Mouse (Mus musculus) forelimb bud, embryonic 11.5 days (tissue): ENCODE data around the gene Gm10428.
"Not testable (repeated sequence)": the region's sequence is repeated elsewhere in the genome, so short reads cannot be mapped to it uniquely, and the experiment has no call there.

ENCODE experiments used
- DNase-seq: peaks from one replicate; pipeline ENCODE4 v3.0.0-alpha.2; 2012; ENCODE audit warnings: low read depth, low spot score

Gene Gm10428

GRCm38 (mm10) chr11:62752780-62753179 lies at the start of gene Gm10428:
TSS of gene Gm10428 (plus strand) at chr11:62753100.
- DNase-seq: no peak

- DNase-seq: no peak
These were observed 46.8 kb upstream of the Gm10428 start for GRCm38 (mm10) chr11:62706141-62706540.

DNA sequence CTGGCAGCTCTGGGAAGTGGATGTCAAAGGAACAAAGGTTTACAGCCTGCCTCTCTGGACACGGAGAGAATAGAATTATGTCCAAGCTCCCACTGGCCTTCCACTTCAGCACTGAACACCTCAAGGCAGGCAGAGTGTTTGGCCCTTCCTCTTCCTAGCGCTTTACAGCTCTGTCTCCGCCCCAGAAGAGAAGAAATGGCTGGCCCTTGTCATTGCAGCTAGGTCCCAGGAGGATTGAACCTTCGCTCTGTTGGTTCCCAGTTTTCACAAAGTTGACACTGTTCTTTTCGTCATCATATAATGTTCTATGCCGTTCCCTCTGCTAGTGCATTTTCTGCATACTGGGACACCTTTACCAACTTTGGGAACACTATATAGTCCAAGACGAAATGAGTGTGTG lies 44.6 kb upstream of the Gm10428 start:
- no peak for DNase-seq

DNA sequence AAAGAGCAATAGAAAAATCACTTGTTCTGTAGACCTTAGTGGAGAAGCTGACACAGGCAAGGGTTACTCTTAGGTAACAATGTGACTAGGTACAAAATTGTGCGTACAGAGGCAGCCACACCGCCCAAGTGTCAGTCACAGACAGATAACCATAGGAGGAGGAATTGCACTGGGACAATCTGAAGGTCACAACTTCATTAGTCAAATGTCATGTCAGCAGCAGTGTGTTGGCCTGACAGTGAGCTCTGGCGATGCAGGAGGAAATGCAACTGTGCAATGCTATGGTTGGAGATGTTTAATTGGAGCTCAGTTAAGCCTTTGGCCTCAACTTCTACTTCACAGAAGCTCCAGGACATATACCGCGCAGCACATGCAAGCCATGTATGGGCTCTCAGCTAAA lies 42.2 kb upstream of the Gm10428 start:
- DNase-seq: no peak

DNA sequence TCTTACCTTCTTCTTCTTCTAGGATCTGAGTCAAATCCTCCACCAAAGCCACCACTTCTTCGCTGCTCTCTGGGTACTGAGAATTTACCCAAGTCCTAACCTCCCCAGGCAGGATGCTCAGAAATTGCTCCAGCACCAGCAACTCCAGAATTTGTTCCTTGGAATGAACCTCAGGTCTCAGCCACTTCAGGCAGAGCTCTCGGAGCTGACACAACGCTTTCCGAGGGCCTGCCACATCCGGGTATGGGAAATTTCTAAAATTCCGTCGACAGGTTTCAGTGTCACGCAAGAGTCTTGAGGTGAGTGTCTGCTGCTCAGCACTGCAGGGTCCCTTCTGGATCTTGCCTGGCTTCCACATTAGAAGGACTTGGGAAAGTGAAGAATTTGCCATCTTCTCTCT lies 24.6 kb upstream of the Gm10428 start:
- no peak for DNase-seq

- peak; percentile 94 for DNase-seq
These were observed 21.4 kb upstream of the Gm10428 start, which contains the start of gene Zfp287 for GRCm38 (mm10) chr11:62731311-62732021. TSS of gene Zfp287 (minus strand) at chr11:62731905.

DNA sequence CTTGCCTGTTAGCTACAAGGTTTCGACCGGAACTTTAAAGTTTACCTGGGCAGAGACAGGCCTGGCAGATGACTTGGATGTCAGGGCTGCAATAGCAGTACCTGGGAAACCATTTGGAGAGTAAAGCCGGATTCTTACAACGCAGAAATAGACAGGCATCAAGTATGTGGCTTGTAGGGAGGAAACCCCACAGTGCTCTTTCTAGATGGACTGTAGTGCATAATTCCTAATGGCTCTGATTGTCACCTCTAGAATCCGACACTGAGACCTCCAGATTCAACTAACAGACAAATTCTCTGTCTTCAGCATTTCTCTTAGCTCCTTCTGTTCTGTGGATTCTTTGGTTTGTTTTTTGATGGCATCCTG lies 20.9 kb upstream of the Gm10428 start:
- no peak for DNase-seq

DNA sequence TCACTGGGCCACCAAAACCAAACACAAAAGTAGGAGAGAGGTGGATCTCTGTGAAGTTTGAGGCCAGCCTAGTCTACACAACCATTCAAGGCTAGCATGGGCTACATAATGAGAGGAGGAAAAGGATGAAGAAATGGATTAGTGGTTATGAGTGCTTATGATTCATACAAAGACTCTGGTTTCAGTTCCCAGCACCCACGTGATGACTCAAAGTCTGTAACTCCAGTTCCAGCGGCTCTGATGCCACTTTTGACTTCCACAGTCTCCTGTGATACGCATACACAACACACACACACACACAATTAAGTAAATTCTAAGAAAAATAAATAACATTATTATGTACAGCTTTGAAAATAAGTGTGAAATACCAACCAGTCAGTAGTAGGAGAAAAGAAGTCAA lies 20.2 kb upstream of the Gm10428 start:
- no peak for DNase-seq

GRCm38 (mm10) chr11:62741186-62741585 lies 11.7 kb upstream of the Gm10428 start:
- DNase-seq: no peak

DNA sequence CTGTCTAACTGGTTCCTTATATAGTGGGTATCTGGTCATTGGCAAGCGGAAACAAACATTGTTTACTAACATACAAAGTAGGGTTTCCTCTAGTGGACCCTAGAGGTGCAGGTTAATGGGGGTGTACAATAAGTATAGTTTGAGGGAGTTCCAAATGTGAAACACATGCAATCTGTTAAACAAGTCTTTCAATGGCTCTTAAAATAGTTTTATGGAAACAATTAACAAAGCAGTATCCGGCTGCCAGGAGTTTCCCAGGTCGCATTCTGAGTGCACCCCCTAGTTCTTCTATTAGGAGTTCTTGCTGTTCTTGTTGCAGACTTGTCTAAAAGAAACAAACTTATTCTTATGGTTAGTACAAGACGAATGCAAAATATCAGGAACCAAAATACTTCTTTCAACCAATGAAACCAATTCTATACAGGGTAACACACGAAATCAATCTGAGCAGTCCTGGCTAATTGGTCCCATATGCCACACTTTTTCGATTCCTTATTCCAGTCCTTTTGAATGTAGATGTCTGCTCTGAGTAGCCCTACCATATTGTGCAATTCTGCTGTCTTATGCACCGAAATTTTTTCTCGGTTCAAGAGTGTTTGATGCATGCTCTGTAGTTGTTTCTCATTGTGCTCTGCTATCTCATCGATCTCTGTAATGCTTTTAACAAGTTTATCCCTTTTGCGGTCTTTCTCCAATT lies 10.5 kb upstream of the Gm10428 start:
- peak; percentile 70 for DNase-seq

DNA sequence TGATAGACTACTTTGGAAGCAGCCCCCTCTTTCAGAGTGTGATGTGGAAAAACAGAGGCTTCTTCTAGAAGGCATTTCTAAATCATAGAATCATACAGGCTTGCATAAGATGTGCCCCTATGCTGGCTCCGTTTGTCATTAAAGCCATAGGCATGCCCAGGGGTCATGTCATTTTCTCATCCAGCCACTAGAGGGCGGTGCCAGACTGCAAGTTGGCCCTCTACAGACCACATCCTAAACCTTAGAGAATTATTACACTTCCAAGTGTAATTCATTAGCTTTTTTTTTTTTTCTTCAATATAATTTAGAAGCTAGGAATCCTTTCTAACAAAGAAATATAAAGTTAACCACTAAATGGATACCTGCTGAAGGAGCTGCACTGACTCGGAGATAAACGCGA lies 8.8 kb upstream of the Gm10428 start:
- peak; percentile 66 for DNase-seq

DNA sequence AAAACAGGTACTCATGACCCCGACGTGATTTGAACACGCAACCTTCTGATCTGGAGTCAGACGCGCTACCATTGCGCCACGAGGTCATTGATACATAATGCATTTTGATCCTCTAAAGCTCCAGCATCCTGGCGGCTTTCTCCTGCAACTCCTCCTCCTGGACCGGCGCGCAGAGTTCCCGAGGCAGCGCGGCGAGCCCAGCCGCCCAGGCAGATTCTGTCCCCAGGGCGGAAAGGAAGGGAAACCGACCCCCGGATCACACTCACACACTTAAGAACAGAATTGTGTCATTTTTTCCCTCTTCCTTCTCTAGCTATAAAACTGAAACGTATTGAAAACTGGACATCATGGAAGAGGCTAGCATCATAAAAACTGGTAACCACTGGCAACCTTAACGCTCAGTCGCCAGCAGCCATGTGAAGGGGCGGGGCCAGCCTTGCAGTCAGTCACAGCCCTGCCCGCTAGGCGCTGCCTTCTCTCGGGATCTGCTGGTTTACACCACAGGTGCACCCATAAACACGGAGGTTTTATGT lies 6.8 kb upstream of the Gm10428 start:
- DNase-seq: peak; percentile 75

DNA sequence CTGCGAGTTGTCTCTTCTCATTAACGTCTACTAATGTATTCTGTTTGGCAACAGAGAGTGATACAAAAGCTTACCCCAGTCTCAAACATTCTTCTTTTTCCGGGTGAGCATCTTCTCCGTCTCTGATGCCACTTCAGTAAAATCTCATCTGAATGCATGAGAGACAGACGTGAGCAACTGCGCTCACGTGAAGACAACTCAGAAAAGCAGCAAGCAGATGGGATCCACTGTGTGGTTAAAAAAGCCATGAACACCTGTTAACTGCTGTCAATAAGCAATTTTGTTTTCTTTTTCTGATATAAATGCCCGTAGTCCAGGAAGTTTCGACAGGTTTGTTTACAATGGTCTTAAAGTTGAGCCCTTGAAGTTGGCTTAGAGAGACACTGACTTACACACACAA lies 5.7 kb upstream of the Gm10428 start:
- no peak for DNase-seq

- no peak for DNase-seq
These were observed 4.8 kb upstream of the Gm10428 start for GRCm38 (mm10) chr11:62748062-62748461.

DNA sequence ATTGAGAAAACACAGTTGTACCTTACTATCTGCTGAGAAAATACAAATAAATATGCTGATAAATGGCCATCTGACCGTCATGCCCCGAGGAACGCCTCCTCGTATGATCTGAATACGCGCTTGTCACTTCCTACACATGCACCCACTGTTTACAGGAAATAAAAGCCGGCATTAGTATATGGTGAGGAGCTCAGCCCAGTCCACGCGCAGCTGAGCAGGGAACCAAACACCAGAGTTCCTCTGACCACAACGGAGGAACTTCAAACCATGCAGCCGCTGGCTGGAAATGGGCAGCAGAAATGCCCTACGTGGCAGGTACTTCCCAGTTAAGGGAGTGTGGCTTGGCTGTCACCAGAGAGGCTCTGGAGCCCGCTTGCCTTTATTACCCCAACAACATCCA lies 3.5 kb upstream of the Gm10428 start:
- not testable (repeated sequence) for DNase-seq

DNA sequence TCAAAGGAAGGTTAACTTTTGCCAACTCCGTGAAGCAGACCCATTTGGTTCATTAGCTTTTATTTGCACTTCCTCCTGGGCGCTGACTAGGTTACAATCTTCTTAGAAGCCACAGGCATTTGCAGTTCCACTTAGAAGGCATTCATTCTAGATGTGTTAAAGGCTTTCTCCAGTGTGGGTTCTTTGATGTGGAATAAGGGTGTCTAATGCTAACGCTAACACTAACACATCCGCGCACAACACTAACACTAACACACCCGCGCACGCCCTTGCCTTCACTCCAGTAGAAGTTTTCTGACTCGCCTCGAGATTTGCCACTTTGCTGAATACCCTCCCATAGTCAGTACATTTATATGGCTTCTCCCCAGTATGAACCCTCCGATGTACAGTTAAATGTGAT lies 709 bp upstream of the Gm10428 start:
- no peak for DNase-seq

DNA sequence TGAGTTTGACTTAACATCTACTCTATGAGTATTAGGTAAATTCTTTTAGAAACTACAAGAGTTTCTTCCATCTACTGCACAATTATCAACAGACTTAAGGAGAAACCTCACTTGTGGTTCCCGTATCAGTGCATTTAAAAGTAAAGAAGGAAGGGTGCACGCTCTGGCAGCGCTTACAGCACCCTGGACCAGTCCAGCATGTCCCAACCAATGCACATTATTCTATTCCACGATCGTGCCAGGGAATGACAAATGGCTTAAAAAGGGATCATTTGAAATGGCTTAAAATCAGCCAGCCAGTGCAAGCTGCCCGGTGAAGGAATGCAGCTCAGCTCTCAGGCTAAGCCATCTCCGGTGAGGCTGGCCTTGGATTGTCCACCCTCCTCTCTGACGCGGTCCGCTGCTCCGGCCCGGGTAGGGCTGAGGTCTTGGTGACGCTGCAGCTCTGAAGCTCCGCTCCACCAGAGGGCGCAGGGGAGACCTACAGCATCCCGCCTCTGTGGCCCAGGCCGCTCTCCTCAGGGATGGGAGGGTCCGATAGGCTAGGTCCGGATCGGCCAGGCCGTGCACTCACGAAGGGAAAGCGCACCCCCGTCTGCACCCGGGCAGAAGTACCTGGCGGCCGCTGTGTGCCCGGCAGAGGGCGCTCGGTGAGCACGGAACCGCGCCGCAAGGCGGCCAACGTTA lies 3.7 kb downstream of the Gm10428 start:
- DNase-seq: peak; percentile 98

- no peak for DNase-seq
These were observed 4.2 kb downstream of the Gm10428 start for GRCm38 (mm10) chr11:62757143-62757507.

GRCm38 (mm10) chr11:62757906-62758305 lies 5.0 kb downstream of the Gm10428 start:
- no peak for DNase-seq

DNA sequence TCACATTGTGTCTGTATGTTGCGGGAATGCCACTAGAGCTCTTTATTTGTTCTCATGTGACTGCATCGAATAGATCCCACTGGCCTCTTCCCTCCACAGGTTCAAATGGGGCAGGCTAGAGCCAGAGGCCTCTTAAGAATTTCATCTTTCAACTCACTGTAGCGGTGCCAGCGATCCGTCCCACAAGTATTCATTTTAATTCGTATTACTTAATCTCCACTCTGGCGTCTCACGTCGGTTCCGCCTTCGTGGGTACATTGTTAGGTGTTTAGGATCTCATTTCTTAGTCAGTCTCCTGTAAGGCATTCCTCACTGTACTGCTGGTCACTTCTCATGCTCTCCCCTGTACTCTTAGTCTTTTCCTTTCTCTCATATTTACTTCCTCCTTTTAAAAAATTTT lies 5.6 kb downstream of the Gm10428 start:
- no peak for DNase-seq

DNA sequence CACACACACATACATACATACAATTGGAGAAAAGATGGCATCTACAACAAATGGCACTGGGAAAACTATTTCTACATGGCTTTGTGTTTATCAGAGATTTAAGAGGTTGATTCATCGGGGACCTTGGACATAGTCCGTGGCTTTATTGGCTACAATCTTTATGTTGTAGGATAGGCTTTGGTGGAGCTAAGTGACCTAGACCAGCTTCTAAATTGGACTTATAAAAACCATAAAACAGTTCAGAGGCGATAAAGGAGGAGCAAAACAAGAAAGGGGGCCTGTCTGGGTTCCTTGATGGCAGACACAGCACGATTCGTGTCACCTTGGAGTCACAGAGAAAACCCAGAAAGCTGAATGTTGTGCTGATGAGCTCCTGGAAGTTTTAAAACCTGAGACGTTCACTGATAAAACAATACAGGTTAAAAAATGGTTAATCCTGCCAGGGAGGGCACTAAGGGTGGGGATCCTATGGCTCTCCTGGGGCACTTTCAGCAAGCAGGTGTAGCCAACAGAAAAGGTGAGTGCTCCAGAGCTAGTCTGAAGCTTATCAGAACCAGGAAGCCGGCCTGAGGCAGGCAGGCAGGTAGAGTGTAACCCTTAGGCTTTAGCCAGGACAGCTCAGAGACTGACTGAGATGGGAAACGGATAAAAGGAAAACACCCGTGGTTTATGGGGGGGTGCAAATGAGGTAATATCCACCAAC lies 8.0 kb downstream of the Gm10428 start:
- no peak for DNase-seq

- DNase-seq: no peak
These were observed 23.6 kb downstream of the Gm10428 start for GRCm38 (mm10) chr11:62776510-62776909.
